Mouse (Mus musculus) urinary bladder, adult 2 months (tissue): ENCODE measurements around the gene Vipr2. TPM values are rescaled to one million over a fixed set of nuclear protein-coding genes. Genes with fewer than 3 reads are reported as not detected.

ENCODE experiments used
- DNase-seq: peaks from one replicate; pipeline ENCODE4 v3.0.0; 2022; ENCODE audit warnings: low spot score
- polyA plus RNA-seq: library from polyadenylated mRNA; depleted of rRNA; stranded (reverse); fragments of >200 nt; gene quantifications from 2 replicates; pipeline ENCODE4 v1.2.3, GENCODE M21; 2012

Vipr2 gene
- polyA plus RNA-seq, 1 experiment = 0.43 TPM

- no peak for DNase-seq
Measured at GRCm38 (mm10) chr12:116096361-116096904, 18.9 kb downstream of the Vipr2 start.

GRCm38 (mm10) chr12:116097166-116097565, 19.6 kb downstream of the Vipr2 start:
- DNase-seq = no peak

GRCm38 (mm10) chr12:116101945-116102344, 24.4 kb downstream of the Vipr2 start:
- no peak for DNase-seq

GRCm38 (mm10) chr12:116109451-116110353, 32.2 kb downstream of the Vipr2 start:
- DNase-seq = no peak

GRCm38 (mm10) chr12:116111007-116111694, 33.6 kb downstream of the Vipr2 start:
- no peak for DNase-seq

GRCm38 (mm10) chr12:116115781-116116180, 38.3 kb downstream of the Vipr2 start:
- DNase-seq = no peak

GRCm38 (mm10) chr12:116116455-116116854, 38.9 kb downstream of the Vipr2 start:
- DNase-seq = no peak

- DNase-seq = no peak
Measured at GRCm38 (mm10) chr12:116117352-116117929, 39.9 kb downstream of the Vipr2 start.

- DNase-seq = no peak
Measured at GRCm38 (mm10) chr12:116119001-116119400, 41.5 kb downstream of the Vipr2 start.

- no peak for DNase-seq
Measured at GRCm38 (mm10) chr12:116123786-116124185, 46.3 kb downstream of the Vipr2 start.

- DNase-seq = no peak
Measured at GRCm38 (mm10) chr12:116130936-116131335, 53.4 kb downstream of the Vipr2 start.

GRCm38 (mm10) chr12:116132909-116133308, 55.4 kb downstream of the Vipr2 start:
- no peak for DNase-seq

- DNase-seq = no peak
Measured at GRCm38 (mm10) chr12:116135906-116136305, 58.4 kb downstream of the Vipr2 start.

- DNase-seq = no peak
Measured at GRCm38 (mm10) chr12:116138322-116139205, 61.0 kb downstream of the Vipr2 start.

- DNase-seq = no peak
Measured at GRCm38 (mm10) chr12:116140605-116141004, 63.1 kb downstream of the Vipr2 start.

GRCm38 (mm10) chr12:116141816-116142215, 64.3 kb downstream of the Vipr2 start:
- DNase-seq = no peak

GRCm38 (mm10) chr12:116142464-116142863, 64.9 kb downstream of the Vipr2 start:
- no peak for DNase-seq

- DNase-seq = no peak
Measured at GRCm38 (mm10) chr12:116145246-116145645, 67.7 kb downstream of the Vipr2 start.

- DNase-seq = no peak
Measured at GRCm38 (mm10) chr12:116145686-116146085, 68.2 kb downstream of the Vipr2 start.

- DNase-seq = no peak
Measured at GRCm38 (mm10) chr12:116146996-116147634, 69.6 kb downstream of the Vipr2 start.
